Mouse (Mus musculus): ENCODE measurements around the gene Ephb2.

The Ephb2 gene

DNA sequence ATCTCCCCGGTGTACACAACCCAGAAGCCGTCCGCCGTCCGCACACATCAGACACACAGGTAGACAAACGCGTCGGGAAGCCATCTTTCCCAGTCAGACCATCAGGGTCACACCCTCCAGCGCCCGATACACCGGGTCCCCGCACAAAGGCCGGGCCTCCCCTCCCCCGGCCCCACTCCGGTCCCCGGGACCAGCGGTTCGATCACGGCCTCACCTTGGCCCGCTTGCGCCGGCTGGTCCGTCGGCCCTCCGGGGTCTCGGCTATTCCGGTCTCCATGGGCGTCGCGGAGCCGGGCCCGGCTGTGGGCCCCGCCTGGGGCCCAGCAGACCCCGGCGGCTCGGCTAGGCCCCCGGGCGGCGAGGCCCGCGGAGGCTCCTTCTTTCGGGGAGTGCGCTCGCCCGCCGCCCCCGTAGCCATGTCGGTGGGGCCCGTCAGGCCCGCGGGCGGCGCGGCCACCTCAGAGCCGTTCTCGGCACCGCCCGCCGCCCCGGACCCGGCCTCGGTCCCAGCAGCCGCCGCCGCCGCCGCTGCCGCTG, 233.7 kb downstream of the Ephb2 start:
- no peak for DNase-seq (ENCODE audit: low read depth)

DNA sequence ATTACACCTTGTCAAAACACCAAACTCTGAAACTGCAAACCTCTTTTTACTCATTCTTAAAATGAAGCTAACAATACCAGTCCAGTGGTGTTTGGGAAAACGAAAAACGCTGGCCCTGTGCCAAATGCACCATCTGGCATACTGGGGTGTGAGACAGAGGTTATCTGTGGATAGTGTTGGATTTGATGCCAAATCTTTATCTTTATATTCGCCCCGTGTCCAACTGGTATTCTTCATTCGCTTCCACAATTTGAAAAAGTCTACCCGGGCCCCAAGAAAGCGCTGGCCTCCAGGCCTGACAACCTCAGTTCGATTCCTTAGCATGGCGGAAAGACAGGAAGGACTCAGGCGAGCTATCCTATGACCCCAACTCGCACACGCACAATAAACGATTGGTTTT, 234.3 kb downstream of the Ephb2 start:
- DNase-seq (ENCODE audit: low read depth) = no peak

DNA sequence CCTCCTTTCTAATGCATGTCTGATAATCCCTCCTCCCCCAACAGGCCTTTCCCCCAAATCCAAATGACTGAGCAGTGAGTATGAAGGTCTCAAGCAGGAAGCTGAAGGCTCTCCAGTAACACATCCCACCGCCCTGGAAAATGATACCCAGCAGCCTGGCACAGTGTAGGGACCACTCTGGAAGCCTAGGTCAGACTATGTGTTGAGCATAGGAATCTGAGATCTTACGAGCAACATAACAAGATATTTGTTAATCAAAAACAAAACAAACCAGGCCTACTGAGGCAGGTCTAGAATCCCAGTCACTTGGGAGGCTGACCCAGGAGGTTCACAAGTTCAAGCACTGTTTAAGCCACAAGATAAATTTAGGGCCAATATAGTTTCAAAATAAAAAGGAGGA, 235.3 kb downstream of the Ephb2 start:
- no peak for DNase-seq (ENCODE audit: low read depth)

DNA sequence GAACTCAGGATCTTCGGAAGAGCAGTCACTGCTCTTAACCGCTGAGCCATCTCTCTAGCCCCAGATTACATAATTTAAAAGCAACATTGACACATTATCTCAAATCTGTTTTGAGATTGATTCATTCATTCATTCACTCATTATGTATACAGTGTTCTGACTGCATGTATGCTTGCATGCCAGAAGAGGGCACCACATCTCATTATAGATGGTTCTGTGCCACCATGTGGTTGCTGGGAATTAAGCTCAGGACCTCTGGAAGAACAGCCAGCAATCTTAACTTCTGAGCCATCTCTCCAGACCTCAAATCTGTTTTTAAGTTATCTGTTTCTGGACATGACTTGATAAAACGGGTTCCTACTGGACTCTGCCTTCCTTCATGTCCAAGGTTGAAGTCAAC, 235.9 kb downstream of the Ephb2 start:
- DNase-seq (ENCODE audit: low read depth) = no peak

DNA sequence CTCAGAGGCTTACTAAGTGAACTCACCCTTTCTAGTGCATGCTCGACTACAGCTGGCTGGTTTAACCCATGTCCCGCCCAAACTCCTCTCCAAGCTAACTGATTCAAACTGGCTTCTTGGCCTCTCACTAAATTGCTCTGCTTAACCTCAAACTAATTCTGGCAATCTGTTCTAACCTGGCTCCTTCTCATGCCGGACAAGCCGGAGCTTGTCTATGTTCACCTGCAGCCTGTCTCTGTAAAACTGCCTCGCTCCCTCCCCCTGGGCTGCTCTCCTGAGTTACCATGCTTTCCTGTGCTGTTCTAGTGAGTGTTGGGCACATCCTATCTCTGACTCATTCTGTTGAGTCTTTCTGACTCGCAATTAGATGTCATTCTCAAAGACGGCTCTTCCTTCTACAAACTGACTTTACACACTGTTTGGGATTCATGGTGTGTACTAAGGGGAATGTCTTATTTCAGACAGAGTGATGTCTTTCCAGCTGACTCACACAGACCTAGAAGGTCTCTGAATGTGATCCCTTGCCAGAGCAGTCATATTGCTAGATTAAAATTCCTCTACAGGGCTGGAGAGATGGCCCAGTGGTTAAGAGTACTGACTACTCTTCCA, 237.4 kb downstream of the Ephb2 start:
- DNase-seq (ENCODE audit: low read depth) = no peak

Measured in c-Kit-positive CD71-negative TER-119-negative erythroid progenitor cells, embryonic 14.5 days (primary cell).